Mouse (Mus musculus): ENCODE results near the gene Rdh13. TPM values are rescaled to one million over a fixed set of nuclear protein-coding genes. Genes with fewer than 3 reads are reported as not detected.
A peak's percentile ranks its signal among the peaks of the same experiment; 100 is the strongest.

The Rdh13 gene
- total RNA-seq (2021): 10 to 100 TPM; 27.1 to 29.4 TPM
- long read RNA-seq, experiment 1, partial matches to known transcripts: 3 of 6 reads
- long read RNA-seq, experiment 1, other reads (novel, unspliced or antisense): 3 of 6 reads
- long read RNA-seq, experiment 2, partial matches to known transcripts: 0 of 4 reads
- long read RNA-seq, experiment 2, other reads (novel, unspliced or antisense): 4 of 4 reads

DNA sequence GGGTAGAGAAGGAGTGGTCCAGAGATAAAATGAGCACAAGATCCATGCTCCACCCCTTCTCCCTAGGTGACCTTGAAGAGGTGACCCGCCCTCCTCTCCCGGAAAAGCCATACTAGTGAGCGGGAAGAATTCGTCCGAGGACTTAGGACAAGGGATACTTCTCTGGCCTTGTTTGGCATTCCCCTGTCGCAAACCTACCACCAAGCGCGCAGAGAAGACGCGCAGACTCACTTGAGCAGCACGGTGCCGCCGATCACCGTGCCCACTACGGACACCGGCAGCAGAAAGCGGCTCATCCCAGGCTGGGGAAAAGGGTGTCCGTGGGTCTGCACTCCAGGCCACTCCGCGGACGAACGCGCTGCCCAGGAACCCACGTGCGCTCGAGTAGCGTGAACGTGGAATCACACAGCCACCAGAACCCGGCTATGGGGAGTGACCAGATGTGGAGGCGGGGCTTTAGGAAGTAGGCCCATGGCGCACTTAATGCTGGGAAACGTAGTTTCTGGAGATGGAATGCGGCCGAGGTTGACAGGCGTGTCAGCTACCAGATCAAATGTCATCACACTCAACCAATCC, at the start of gene Rdh13:
TSS of gene Rdh13 (minus strand) at position 434 of the 576 bp plus-strand sequence.
- peak; percentile 89 to 93 for DNase-seq (ENCODE audit: low spot score in 2 of 2)
- intact Hi-C loops (cut with DNase I): loop anchor here (10.0 kb wide), 1 partner anchor 741 kb away; the partner anchor contains the start of gene Rps9

DNA sequence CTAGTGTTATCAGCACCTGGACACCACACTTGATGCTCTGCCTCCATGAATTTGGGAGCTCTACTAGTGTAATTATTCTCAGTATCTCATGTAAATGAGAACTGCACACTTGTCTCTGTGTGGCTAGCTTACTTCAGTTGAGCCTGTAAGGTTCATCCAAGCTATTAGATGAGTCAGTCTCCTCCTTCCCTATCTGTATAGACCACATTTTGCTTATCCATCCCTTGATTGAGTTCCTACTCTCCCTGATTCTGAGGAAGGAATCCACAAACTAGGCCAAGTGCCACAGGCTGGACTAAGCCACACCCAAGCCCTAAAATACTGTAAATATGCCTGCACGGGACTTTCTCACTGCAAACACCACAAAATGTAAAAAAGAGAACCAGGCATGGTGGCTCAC, 48.5 kb upstream of the Rdh13 start:
- intact Hi-C loops (cut with DNase I): loop anchor here (1.0 kb wide), 1 partner anchor 15 kb away; no protein-coding TSS in a partner anchor
- DNase-seq (ENCODE audit: low spot score in 2 of 2): no peak

- intact Hi-C loops (cut with DNase I): loop anchor here (1.0 kb wide), 1 partner anchor 13 kb away; no protein-coding TSS in a partner anchor
- no peak for DNase-seq (ENCODE audit: low spot score in 2 of 2)
These were observed 47.1 kb upstream of the Rdh13 start for GRCm38 (mm10) chr7:4492284-4493224.

- intact Hi-C loops (cut with DNase I): no loop called here
- DNase-seq (ENCODE audit: low spot score in 2 of 2): no peak
These were observed 45.9 kb upstream of the Rdh13 start for GRCm38 (mm10) chr7:4491308-4491707.

- intact Hi-C loops (cut with DNase I): no loop called here
- DNase-seq (ENCODE audit: low spot score in 2 of 2): no peak
These were observed 36.8 kb upstream of the Rdh13 start for GRCm38 (mm10) chr7:4482281-4482680.

DNA sequence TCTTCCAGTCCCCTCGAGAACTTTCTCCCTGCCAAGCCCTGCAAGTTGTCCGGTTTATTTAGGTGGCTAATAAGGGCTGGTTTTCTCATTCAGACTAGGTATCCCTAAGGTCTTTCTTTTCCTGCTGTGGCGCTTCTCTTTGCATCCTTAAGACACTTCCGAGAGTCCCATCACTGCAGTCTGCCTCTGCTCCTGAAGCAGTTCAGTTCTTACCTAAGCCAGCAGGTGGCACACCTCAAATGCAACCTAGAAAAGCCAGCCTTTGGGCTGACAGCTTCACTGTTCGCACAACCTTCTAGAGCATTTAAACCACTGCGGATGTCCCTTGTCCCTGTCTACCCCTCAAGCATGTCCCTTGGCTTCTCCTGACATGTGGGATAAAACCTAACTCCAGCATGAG, 34.2 kb upstream of the Rdh13 start:
- peak; percentile 62 to 65 for DNase-seq (ENCODE audit: low spot score in 2 of 2)
- intact Hi-C loops (cut with DNase I): loop anchor here (1.0 to 10.0 kb wide), 2 partner anchors 14 to 815 kb away; partner anchors contain the start of gene Leng1

GRCm38 (mm10) chr7:4478796-4479291, 33.4 kb upstream of the Rdh13 start:
- no peak for DNase-seq (ENCODE audit: low spot score in 2 of 2)
- intact Hi-C loops (cut with DNase I): loop anchor here (1.0 to 10.0 kb wide), 2 partner anchors 14 to 814 kb away; partner anchors contain the start of gene Leng1

GRCm38 (mm10) chr7:4478021-4478795, 32.8 kb upstream of the Rdh13 start:
- peak; percentile 57 to 69 for DNase-seq (ENCODE audit: low spot score in 2 of 2)
- intact Hi-C loops (cut with DNase I): loop anchor here (10.0 kb wide), 1 partner anchor 813 kb away; the partner anchor contains the start of gene Leng1

DNA sequence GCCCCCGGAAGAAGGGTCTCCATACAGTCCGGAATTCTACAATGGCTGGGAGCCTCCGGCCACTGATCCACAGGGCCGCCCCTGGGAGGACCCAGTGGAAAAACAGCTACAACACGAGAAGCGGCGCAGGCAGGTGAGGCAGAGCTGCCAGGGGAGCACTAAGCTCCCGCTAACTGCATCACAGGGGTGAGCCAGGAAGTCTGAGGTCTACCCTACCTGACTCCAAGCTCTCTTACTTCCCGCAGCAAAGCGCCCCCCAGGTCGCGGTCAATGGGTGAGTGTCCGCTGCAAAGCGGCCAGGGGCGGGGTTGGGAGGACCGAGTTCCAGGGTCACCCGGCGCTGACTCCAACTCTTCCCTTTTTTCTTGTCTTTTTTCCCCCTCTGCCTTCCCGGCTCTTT, 28.5 kb upstream of the Rdh13 start:
- intact Hi-C loops (cut with DNase I): loop anchor here (5.0 to 10.0 kb wide), 3 partner anchors 42 to 809 kb away; partner anchors contain the start of gene Leng1
- DNase-seq (ENCODE audit: low spot score in 2 of 2): no peak

- intact Hi-C loops (cut with DNase I): loop anchor here (5.0 to 10.0 kb wide), 3 partner anchors 39 to 806 kb away; partner anchors contain the start of gene Leng1
- peak; percentile 87 to 92 for DNase-seq (ENCODE audit: low spot score in 2 of 2)
These were observed 25.7 kb upstream of the Rdh13 start for GRCm38 (mm10) chr7:4471179-4471555.

GRCm38 (mm10) chr7:4470275-4471178, 25.1 kb upstream of the Rdh13 start:
- intact Hi-C loops (cut with DNase I): loop anchor here (5.0 to 10.0 kb wide), 3 partner anchors 38 to 806 kb away; partner anchors contain the start of gene Leng1
- peak; percentile 51 to 64 for DNase-seq (ENCODE audit: low spot score in 2 of 2)

DNA sequence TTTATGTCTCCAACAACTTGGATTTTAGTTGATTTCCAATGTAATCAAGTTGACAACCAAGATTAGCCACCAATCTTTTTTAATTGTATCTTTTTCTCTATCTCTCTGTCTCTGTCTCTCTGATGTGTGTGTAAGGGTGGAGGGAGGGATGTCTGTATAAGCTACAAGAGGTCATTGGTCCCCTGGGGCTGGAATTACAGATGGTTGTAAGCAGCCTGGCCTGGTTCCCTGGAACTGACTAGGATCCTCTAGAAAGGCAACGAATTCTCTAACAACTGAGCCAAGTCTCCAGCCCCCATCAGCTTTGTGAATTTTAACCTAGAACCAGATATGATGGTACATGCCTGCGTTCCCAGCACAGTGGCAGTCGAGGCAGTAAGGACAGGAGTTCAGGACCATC, 22.4 kb upstream of the Rdh13 start:
- DNase-seq (ENCODE audit: low spot score in 2 of 2): no peak
- intact Hi-C loops (cut with DNase I): no loop called here

- DNase-seq (ENCODE audit: low spot score in 2 of 2): no peak
- intact Hi-C loops (cut with DNase I): no loop called here
These were observed 18.9 kb upstream of the Rdh13 start for GRCm38 (mm10) chr7:4464194-4464824.

GRCm38 (mm10) chr7:4460576-4461434, 15.4 kb upstream of the Rdh13 start, which contains the start of gene Eps8l1:
Gene Eps8l1, plus strand, starts transcription at chr7:4460674.
- DNase-seq (ENCODE audit: low spot score in 2 of 2): no peak
- intact Hi-C loops (cut with DNase I): no loop called here

- intact Hi-C loops (cut with DNase I): no loop called here
- DNase-seq (ENCODE audit: low spot score in 2 of 2): no peak
These were observed 7.2 kb upstream of the Rdh13 start for GRCm38 (mm10) chr7:4452644-4453043.

- no peak for DNase-seq (ENCODE audit: low spot score in 2 of 2)
- intact Hi-C loops (cut with DNase I): loop anchor here (10.0 kb wide), 1 partner anchor 744 kb away; the partner anchor contains the start of gene Rps9
These were observed 3.8 kb upstream of the Rdh13 start for GRCm38 (mm10) chr7:4449211-4449610.

All from left cerebral cortex, postnatal 14 days (tissue).